ENCODE assay signal across 8 mouse cellular contexts in genomic region chrX:142679502-142680250, GRCm38 (mm10). TPM values are rescaled to one million over a fixed set of nuclear protein-coding genes. Genes with fewer than 3 reads are reported as not detected.
DNase-seq lines count a peak whose midpoint lies in the region; ATAC-seq and TF ChIP-seq lines count a peak whose summit lies in the region.

No protein-coding gene starts in this region.

- no peaks in the 10 kb centered on the region for H3K36me3 ChIP-seq in kidney, embryonic 16.5 days (ENCODE audit: insufficient read depth, low read length)
- no peaks in the 10 kb centered on the region for H3K36me3 ChIP-seq in intestine, embryonic 14.5 days (ENCODE audit: control insufficient read depth, insufficient read depth, low read length)
- H3K36me3 ChIP-seq in myocyte (ENCODE audit: control insufficient read depth, insufficient read depth) = no peaks in the 10 kb centered on the region

- no peaks in the 10 kb centered on the region for H3K9me3 ChIP-seq in kidney, embryonic 16.5 days (ENCODE audit: low read length)
- H3K9me3 ChIP-seq in intestine, embryonic 14.5 days (ENCODE audit: control insufficient read depth, low read length) = no peaks in the 10 kb centered on the region

- peak overlapping the region; percentile 60 for H3K4me3 ChIP-seq in kidney, embryonic 16.5 days (ENCODE audit: low read length)
- peak overlapping the region; percentile 67 for H3K4me3 ChIP-seq in brown adipose tissue, adult 24 weeks (ENCODE audit: insufficient read depth, low read depth, low read length)
- peak overlapping the region; percentile 44 for H3K4me3 ChIP-seq in intestine, embryonic 14.5 days (ENCODE audit: low read depth, low read length)
- peak overlapping the region; percentile 34 for H3K4me3 ChIP-seq in myocyte

- peak overlapping the region; percentile 80 for H3K4me2 ChIP-seq in kidney, embryonic 16.5 days (replicated peaks; ENCODE audit: low read depth, low read length)
- H3K4me2 ChIP-seq in intestine, embryonic 14.5 days (ENCODE audit: low read length) = peak overlapping the region; percentile 52
- peak overlapping the region; percentile 80 for H3K4me2 ChIP-seq in myocyte (ENCODE audit: low read depth)

- 43% methylated on average over 11 of the region's 11 CpGs for WGBS in kidney, embryonic 16.5 days
- 37% methylated on average over 11 of the region's 11 CpGs for WGBS in intestine, embryonic 14.5 days

- DNase-seq in kidney, postnatal 4 days = no peak
- DNase-seq in intestine, embryonic 14.5 days (ENCODE audit: low spot score) = no peak
- no peak for DNase-seq in urinary bladder, postnatal 10 days (ENCODE audit: low spot score)
- no peak for DNase-seq in cerebellum, adult 11-12 months

- H3K27me3 ChIP-seq in kidney, embryonic 16.5 days (ENCODE audit: insufficient read depth, low read length) = peaks cover 15% of the 10 kb centered on the region; the same call in 1 of the 2 replicates
- no peaks in the 10 kb centered on the region for H3K27me3 ChIP-seq in intestine, embryonic 14.5 days (replicated peaks; ENCODE audit: control insufficient read depth, insufficient read depth, low read length)
- no peaks in the 10 kb centered on the region for H3K27me3 ChIP-seq in myocyte (ENCODE audit: control insufficient read depth, insufficient read depth, insufficient read length)

- H3K27ac ChIP-seq in kidney, embryonic 16.5 days (ENCODE audit: low read length) = peak overlapping the region; percentile 96
- H3K27ac ChIP-seq in brown adipose tissue, adult 24 weeks (replicated peaks; ENCODE audit: low read depth, low read length) = no peak overlapping the region
- peak overlapping the region; percentile 89 for H3K27ac ChIP-seq in intestine, embryonic 14.5 days (ENCODE audit: low read depth)

- peak overlapping the region; percentile 62 for H3K9ac ChIP-seq in kidney, embryonic 16.5 days (replicated peaks; ENCODE audit: low read length)
- peak overlapping the region; percentile 35 for H3K9ac ChIP-seq in intestine, embryonic 14.5 days (ENCODE audit: low read length)

- ATAC-seq in kidney, embryonic 16.5 days (ENCODE audit: low FRiP score, low TSS enrichment) = no peak
- ATAC-seq in intestine, embryonic 14.5 days (replicated peaks; ENCODE audit: low FRiP score, low TSS enrichment, low read depth) = no peak
- no peak for ATAC-seq in erythroid progenitor cell, adult 5-6 weeks (replicated peaks; ENCODE audit: low FRiP score, poor library complexity, severe bottlenecking)

- H3K79me2 ChIP-seq in myocyte (ENCODE audit: control insufficient read depth, insufficient read depth) = peaks cover 5% of the 10 kb centered on the region

- peaks cover 17% of the 10 kb centered on the region for H3K4me1 ChIP-seq in kidney, embryonic 16.5 days (ENCODE audit: insufficient read depth, low read length)
- peaks cover 4% of the 10 kb centered on the region; the same call in 1 of the 2 replicates for H3K4me1 ChIP-seq in brown adipose tissue, adult 24 weeks (ENCODE audit: control insufficient read depth, insufficient read depth, insufficient read length, low read length)
- peaks cover 6% of the 10 kb centered on the region; the same call in 1 of the 2 replicates for H3K4me1 ChIP-seq in intestine, embryonic 14.5 days (replicated peaks; ENCODE audit: control insufficient read depth, insufficient read depth, low read length)

- H3ac ChIP-seq in myocyte (ENCODE audit: control insufficient read depth, insufficient read length) = no peak overlapping the region

- no peak for TF ChIP-seq POLR2A in myocyte (IDR thresholded peaks at IDR 0.05; ENCODE audit: insufficient read length, low read depth)

TF ChIP-seq in myocyte, 11 proteins besides CTCF, POLR2A, EP300 and RAD21:
- TF ChIP-seq CEBPB (IDR thresholded peaks at IDR 0.05; ENCODE audit: insufficient read depth, poor library complexity, severe bottlenecking) = no peak
- no peak for TF ChIP-seq E2F4 (IDR thresholded peaks at IDR 0.05; ENCODE audit: insufficient read depth)
TF ChIP-seq in myocyte: peak in this region for 0.

RNA-seq across cellular contexts. Expression of gene Tmem164, which starts 1.5 kb away (rescaled TPM):
- 56.4 and 57.2 TPM in 2 replicates for polyA plus RNA-seq in kidney, embryonic 16.5 days (2015; fragmentation: Nextera tagmentation; extraction: Ambion mirVana)
- polyA plus RNA-seq in brown adipose tissue, adult 24 weeks (2012; ENCODE audit: insufficient read depth, insufficient read length, missing spikeins) = 5.0 and 6.8 TPM in 2 replicates
- polyA plus RNA-seq in intestine, embryonic 14.5 days (2014; fragmentation: Nextera tagmentation; extraction: Ambion mirVana) = 32.6 and 33.2 TPM in 2 replicates
- polyA plus RNA-seq in myocyte (2012; fragmentation: generic; extraction: Trizol) = 14.5 TPM
- 7.1 and 13.7 TPM in 2 replicates for total RNA-seq in erythroid progenitor cell, adult 5-6 weeks (2015; ENCODE audit: low replicate concordance)
- 4.4 and 14.6 TPM in 2 replicates for total RNA-seq in erythroid progenitor cell, adult 5-6 weeks (2017; ENCODE audit: low replicate concordance)
